Mouse (Mus musculus) stomach, postnatal 0 days (tissue): Measurements from ENCODE around the gene Fam189a1.

ENCODE experiments used
- CTCF ChIP-seq: IDR thresholded peaks from 2 replicates; pipeline ENCODE4 v1.5.1; 2016; ENCODE audit warnings: antibody characterized with exemption, low read depth, mild to moderate bottlenecking, moderate library complexity
- EP300 ChIP-seq: optimal IDR thresholded peaks from 2 replicates; pipeline ENCODE3; 2016; ENCODE audit warnings: antibody characterized with exemption

- TF ChIP-seq CTCF, result no peak
- no peak for TF ChIP-seq EP300
Observed at GRCm38 (mm10) chr7:64944686-64945085, 211.7 kb downstream of the Fam189a1 start.
